Mouse (Mus musculus): ENCODE measurements around the gene Homer2. TPM values are rescaled to one million over a fixed set of nuclear protein-coding genes. Genes with fewer than 3 reads are reported as not detected.

Gene Homer2
- total and polyA plus RNA-seq, 3 experiments: 0.08 TPM; not detected in 2

DNA sequence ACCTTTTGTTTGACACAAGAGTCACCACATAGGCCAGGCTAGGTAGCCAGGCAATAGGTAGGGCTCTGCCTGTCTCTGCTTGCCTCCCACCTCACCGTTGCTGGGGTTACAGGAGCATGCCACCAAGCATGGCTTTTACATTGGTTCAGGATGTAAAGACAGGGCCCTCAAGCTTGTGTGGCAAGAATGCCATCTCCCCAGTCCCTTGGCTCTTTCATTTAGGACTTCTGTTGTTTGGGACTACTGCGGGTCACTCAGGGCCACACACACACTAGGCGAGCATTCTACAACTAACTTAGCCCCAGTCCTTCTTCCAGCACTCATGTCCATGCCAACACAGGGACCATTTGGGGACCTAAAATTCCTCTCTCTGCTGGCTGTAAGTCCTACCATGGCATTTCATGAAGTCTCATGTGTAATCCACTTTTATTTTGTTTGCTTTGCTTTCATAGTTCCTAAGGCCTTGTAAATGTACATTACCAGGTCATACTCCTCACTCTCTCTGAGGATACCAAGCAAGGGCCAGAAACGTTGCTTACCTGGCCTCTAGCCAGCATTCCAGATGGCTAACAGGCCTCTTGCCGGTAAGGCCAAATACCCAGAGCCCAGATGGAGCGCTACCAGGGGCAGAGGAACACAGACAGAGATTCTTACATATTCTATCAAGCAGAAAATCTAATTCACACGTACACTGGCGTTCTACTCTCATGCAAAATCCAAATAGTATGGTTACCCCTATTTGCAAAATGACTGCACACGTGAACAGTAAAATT is 52.2 kb downstream of the Homer2 start:
- H3K79me2 ChIP-seq (replicated peaks; ENCODE audit: control insufficient read depth, extremely low read depth, insufficient read depth, poor library complexity, severe bottlenecking): no peaks in the 10 kb centered on the region
- no peak for DNase-seq (ENCODE audit: extremely low read depth)
- no peak overlapping the region for H3K9ac ChIP-seq (ENCODE audit: insufficient read depth, low read depth)
- no peak overlapping the region for H3K4me3 ChIP-seq (replicated peaks in 1 of 3; ENCODE audit: low read depth in 2 of 3, low read length in 2 of 3, poor library complexity in 1 of 3)
- H3K27ac ChIP-seq (ENCODE audit: insufficient read depth, low read depth): no peak overlapping the region
- TF ChIP-seq JUN (IDR thresholded peaks at IDR 0.05; ENCODE audit: insufficient read depth, low read depth, low read length): no peak
- TF ChIP-seq HCFC1 (IDR thresholded peaks at IDR 0.05; ENCODE audit: low read depth, low read length): no peak
- TF ChIP-seq CHD1 (IDR thresholded peaks at IDR 0.05; ENCODE audit: low read depth, low read length): no peak
- no peak for TF ChIP-seq ZKSCAN1 (IDR thresholded peaks at IDR 0.05; ENCODE audit: borderline replicate concordance, low read depth, low read length)
- TF ChIP-seq PAX5 (IDR thresholded peaks at IDR 0.05; ENCODE audit: low read length): no peak
- TF ChIP-seq JUND (conservative IDR thresholded peaks at IDR 0.05; ENCODE audit: low read depth, low read length): no peak
- TF ChIP-seq CHD2 (IDR thresholded peaks at IDR 0.05; ENCODE audit: low read length): no peak
- TF ChIP-seq POLR2A (IDR thresholded peaks at IDR 0.05; ENCODE audit: low read depth, low read length): no peak
- TF ChIP-seq SMC3 (IDR thresholded peaks at IDR 0.05; ENCODE audit: low read depth, low read length): no peak
- TF ChIP-seq CTCF (conservative IDR thresholded peaks at IDR 0.05 in 1 of 2, IDR thresholded peaks at IDR 0.05 in 1 of 2; ENCODE audit: low read depth in 2 of 2, low read length in 2 of 2): no peak
- TF ChIP-seq MXI1 (IDR thresholded peaks at IDR 0.05; ENCODE audit: low read depth, low read length): no peak
- no peaks in the 10 kb centered on the region for H3K36me3 ChIP-seq (replicated peaks in 1 of 2; ENCODE audit: control insufficient read depth in 1 of 2, insufficient read depth in 1 of 2, low read length in 1 of 2)
- dilution Hi-C loops (cut with MboI; ENCODE audit: extremely low pct_ligation_motif_present, extremely low pct_unique_long_range_greater_than_20kb, low sequenced_read_pairs) (no loop called here), in situ Hi-C loops (cut with MboI; ENCODE audit: low pct_ligation_motif_present, low pct_unique_long_range_greater_than_20kb, low sequenced_read_pairs) (no loop called here)
- H3K4me2 ChIP-seq (ENCODE audit: insufficient read depth, low read depth, poor library complexity, severe bottlenecking): no peak overlapping the region
- peaks cover 12% of the 10 kb centered on the region for H3K27me3 ChIP-seq (replicated peaks)
- H3K9me3 ChIP-seq (replicated peaks; ENCODE audit: low read length): no peaks in the 10 kb centered on the region
- no peaks in the 10 kb centered on the region for H3K4me1 ChIP-seq (ENCODE audit: control insufficient read depth in 1 of 2, insufficient read depth in 2 of 2)

- H3K79me2 ChIP-seq (replicated peaks; ENCODE audit: control insufficient read depth, extremely low read depth, insufficient read depth, poor library complexity, severe bottlenecking): no peaks in the 10 kb centered on the region
- peaks cover 14% of the 10 kb centered on the region for H3K27me3 ChIP-seq (replicated peaks)
- in situ Hi-C loops (cut with MboI; ENCODE audit: low pct_ligation_motif_present, low pct_unique_long_range_greater_than_20kb, low sequenced_read_pairs) (no loop called here), dilution Hi-C loops (cut with MboI; ENCODE audit: extremely low pct_ligation_motif_present, extremely low pct_unique_long_range_greater_than_20kb, low sequenced_read_pairs) (no loop called here)
- no peak overlapping the region for H3K27ac ChIP-seq (ENCODE audit: insufficient read depth, low read depth)
- H3K36me3 ChIP-seq (replicated peaks in 1 of 2; ENCODE audit: control insufficient read depth in 1 of 2, insufficient read depth in 1 of 2, low read length in 1 of 2): no peaks in the 10 kb centered on the region
- H3K9me3 ChIP-seq (replicated peaks; ENCODE audit: low read length): no peaks in the 10 kb centered on the region
- no peak overlapping the region for H3K4me3 ChIP-seq (replicated peaks in 1 of 3; ENCODE audit: low read depth in 2 of 3, low read length in 2 of 3, poor library complexity in 1 of 3)
- H3K4me2 ChIP-seq (ENCODE audit: insufficient read depth, low read depth, poor library complexity, severe bottlenecking): no peak overlapping the region
- H3K4me1 ChIP-seq (ENCODE audit: control insufficient read depth in 1 of 2, insufficient read depth in 2 of 2): no peaks in the 10 kb centered on the region
- no peak for DNase-seq (ENCODE audit: extremely low read depth)
- no peak overlapping the region for H3K9ac ChIP-seq (ENCODE audit: insufficient read depth, low read depth)
- no peak for TF ChIP-seq MEF2A (IDR thresholded peaks at IDR 0.05; ENCODE audit: borderline replicate concordance, low read depth, low read length)
- TF ChIP-seq POLR2AphosphoS2 (IDR thresholded peaks at IDR 0.05; ENCODE audit: low read depth, low read length): no peak
- TF ChIP-seq MAFK (IDR thresholded peaks at IDR 0.05; ENCODE audit: insufficient replicate concordance, low read length): no peak
- TF ChIP-seq KAT2A (IDR thresholded peaks at IDR 0.05; ENCODE audit: insufficient replicate concordance, low read length): no peak
- no peak for TF ChIP-seq ZMIZ1 (IDR thresholded peaks at IDR 0.05; ENCODE audit: low read depth, low read length)
- TF ChIP-seq RCOR1 (conservative IDR thresholded peaks at IDR 0.05; ENCODE audit: low read depth, low read length): no peak
- no peak for TF ChIP-seq POLR2A (IDR thresholded peaks at IDR 0.05; ENCODE audit: low read depth, low read length)
- TF ChIP-seq IRF4 (IDR thresholded peaks at IDR 0.05; ENCODE audit: low read depth, low read length): no peak
- no peak for TF ChIP-seq NELFE (IDR thresholded peaks at IDR 0.05; ENCODE audit: low read depth, low read length)
- no peak for TF ChIP-seq USF1 (IDR thresholded peaks at IDR 0.05; ENCODE audit: low read depth, low read length)
- TF ChIP-seq TBP (conservative IDR thresholded peaks at IDR 0.05; ENCODE audit: low read depth, low read length): no peak
- TF ChIP-seq ETS1 (conservative IDR thresholded peaks at IDR 0.05; ENCODE audit: low read depth, low read length): no peak
- TF ChIP-seq CHD2 (IDR thresholded peaks at IDR 0.05; ENCODE audit: low read length): no peak
- no peak for TF ChIP-seq UBTF (IDR thresholded peaks at IDR 0.05; ENCODE audit: low read depth, low read length)
- TF ChIP-seq HCFC1 (IDR thresholded peaks at IDR 0.05; ENCODE audit: low read depth, low read length): no peak
- TF ChIP-seq ELF1 (IDR thresholded peaks at IDR 0.05; ENCODE audit: low read depth, low read length): no peak
Observed at GRCm38 (mm10) chr7:81653988-81654387, 53.3 kb downstream of the Homer2 start.
